Mouse (Mus musculus): ENCODE results near the gene Prrg1. TPM values are rescaled to one million over a fixed set of nuclear protein-coding genes. Genes with fewer than 3 reads are reported as not detected.
"Not testable (repeated sequence)": the region's sequence is repeated elsewhere in the genome, so short reads cannot be mapped to it uniquely, and the experiment has no call there.

Prrg1 gene
- total RNA-seq (2021), result 1 to 10 TPM; 2.4 to 3.2 TPM
- long read RNA-seq, experiment 1, partial matches to known transcripts, result 0 of 1 reads
- long read RNA-seq, experiment 1, other reads (novel, unspliced or antisense), result 1 of 1 reads
- long read RNA-seq, experiment 2, result 0 reads

DNA sequence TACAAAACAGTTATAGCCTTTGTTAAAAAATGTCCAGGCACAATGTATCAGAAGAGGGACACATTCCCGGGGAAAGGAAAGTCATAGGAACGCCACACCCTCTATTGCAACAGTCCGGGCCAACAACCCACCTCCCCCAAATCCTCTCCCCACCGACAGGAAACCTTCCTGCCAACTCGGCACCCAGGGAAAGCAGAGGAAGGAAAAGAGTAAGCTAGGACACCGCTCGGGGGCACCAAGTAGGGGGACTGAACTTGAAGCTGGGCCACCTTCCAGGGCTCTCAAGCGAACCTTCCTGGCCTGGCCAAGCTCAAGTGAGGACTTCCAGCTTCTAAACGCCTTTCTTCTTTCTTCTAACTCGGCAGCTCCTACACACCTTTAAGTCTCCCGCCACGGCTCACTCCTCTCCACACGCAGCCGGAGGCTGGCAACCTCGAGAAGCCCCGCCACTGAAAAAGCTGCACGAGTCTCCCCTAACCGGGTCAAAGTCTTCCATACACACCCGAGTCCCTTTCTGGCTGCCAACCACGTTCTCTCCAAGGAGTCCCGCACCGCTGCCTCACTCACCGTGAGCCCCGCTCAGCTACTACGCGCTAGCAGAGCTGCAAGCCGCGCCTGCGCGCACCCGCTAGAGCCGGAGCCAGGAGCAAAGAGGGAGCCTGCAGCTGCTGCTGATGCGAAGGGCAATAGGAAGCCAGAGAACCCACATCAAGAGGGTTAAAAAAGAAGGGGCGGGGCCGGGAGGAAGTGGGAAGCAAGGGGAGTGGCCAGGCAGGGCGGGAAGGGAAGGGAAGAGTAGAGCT lies at the start of gene Prrg1:
Gene Prrg1 (minus strand): TSS at position 695 of the 803 bp plus-strand sequence.
- DNase-seq (ENCODE audit: low spot score in 2 of 2), result peak; percentile 29 to 37

DNA sequence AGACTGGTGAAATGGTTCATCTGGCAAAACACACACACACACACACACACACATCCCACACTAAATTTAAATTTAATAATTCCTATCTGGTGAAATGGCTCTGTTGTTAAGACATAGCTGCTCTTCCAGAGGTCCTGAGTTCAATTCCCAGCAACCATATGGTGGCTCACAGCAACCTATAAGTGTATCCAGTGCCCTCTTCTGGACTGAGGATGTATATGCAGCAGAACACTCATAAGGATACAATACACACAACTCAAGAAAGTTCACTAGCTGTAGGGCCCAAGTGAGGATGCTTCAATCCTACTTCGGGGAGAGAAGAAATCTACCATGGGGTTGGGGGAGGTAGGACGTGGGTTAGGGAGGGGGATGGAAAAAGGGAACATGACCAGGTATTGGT lies 22.1 kb upstream of the Prrg1 start:
- DNase-seq (ENCODE audit: low spot score in 2 of 2), result no peak

DNA sequence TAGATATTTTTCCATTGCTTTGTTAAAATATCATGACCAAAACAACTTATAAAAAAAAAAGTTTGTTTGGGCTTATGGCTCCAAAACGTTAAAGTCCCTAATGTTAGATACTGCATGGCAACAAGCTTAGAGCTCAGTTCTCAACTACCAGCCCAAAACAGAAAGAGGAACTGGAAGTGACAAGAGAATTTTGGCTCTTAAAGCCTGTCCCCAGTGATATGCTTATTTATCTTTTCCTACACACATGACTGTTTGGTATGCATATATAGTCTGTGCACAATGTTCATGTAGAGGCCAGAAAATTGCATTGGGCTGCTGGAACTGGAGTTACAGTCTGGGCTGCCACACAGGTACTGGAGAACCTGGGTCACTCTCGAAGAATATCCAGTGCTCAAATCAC lies 9.4 kb upstream of the Prrg1 start:
- no peak for DNase-seq (ENCODE audit: low spot score in 2 of 2)

DNA sequence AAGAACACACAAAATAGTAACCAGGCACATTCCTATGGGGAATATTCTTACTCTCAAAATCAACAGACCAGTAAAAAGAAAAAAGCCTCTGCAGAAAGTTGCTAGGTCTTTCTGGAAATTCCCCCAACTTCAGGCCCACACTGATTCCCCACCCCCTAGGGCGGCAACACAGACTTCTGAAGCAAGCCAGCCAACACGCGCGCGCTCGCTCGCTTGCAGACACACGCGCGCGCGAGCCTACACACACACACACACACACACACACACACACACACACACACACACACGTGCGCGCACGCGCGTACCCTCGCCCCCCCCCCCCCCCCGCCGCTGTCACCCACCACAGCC lies 868 bp downstream of the Prrg1 start:
- DNase-seq (ENCODE audit: low spot score in 2 of 2), result peak; percentile 15 to 30

DNA sequence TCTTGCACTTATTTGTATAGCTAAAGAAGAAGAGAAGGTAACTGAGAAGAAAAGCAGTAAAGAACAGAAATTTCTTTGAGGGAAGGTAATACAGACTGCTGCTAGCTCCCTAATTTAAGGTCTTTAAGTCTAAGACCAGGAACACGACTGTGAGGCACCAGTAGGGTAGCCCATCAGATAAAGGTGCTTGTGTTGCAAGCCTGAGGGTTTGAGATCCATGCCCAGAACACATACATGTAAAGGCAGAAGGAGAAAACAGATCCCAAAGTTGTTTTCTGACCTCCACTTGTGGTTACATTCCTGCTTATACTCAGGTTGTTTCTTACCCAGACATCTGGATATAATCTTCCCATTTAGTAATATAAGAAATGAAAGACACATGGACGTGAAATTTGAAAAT lies 20.2 kb downstream of the Prrg1 start:
- DNase-seq (ENCODE audit: low spot score in 2 of 2), result no peak

DNA sequence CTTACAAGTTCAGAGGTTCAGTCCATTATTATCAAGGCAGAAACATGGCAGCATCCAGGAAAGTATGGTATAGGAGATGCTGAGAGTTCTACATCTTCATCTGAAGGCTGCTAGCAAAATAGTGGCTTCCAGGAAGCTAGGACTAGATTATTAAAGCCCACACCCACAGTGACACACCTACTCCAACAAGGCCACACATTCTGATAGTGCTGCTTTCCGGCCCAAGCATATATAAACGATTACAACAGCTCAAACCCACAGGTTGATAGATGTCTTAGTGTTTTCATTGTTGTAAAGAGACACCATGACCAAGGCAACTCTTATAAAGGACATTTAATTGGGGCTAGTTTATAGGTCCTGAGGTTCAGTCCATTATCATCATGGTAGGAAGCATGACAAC lies 30.3 kb downstream of the Prrg1 start:
- DNase-seq (ENCODE audit: low spot score in 2 of 2), result no peak

DNA sequence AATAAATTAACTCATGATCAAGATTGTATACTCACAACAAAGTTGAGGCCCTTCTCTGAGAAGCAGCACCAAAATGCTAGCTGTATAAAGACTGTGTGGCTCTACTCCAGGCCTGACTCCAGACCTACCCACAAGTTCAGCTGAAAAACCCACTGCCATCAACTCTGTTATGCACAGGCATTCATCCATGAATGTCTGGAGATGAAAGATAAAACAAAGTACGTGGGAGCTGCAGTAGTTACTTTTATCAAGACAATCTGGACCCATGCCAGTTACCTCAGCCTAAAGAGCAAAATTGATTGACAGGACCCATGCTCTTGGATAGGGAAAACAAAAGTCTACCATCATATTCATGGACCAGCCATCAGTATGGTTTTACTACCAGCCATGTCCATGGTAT lies 31.0 kb downstream of the Prrg1 start:
- no peak for DNase-seq (ENCODE audit: low spot score in 2 of 2)

DNA sequence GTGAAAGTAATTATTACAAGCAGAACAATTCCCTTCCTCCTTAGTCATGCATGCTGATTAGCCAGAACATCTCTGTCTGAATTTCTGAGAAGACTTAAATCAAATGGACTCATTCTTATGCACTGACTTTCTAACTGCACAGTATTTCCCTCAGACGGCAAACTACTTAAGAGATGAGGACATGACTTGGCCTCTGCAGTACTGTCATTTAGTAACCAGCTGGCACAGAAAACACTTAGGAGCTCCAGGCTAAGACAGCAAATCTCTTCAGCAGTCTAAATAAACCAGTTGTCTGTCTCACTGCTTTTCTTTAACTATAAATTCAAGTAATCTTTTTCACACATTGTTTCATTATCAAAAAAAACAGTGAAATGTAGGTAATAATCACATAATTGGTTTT lies 36.0 kb downstream of the Prrg1 start:
- no peak for DNase-seq (ENCODE audit: low spot score in 2 of 2)

DNA sequence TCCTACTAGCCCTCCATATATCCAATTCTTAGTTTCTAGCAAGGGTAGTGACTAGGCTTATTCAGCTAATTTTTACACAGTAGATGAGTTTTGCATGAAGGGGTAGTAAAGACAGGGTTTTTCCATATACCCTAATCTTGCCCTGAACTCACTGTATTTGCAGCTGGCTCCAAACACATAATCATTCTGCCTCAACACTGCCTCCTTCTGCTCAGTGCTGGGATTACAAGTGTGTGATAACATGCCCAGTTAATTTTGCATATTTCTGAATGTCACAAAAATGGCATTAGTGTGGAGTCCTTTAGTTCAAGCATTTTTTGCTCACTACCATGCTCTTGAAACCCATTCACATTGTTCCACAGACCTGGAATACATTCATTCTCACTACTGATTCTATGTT lies 44.0 kb downstream of the Prrg1 start:
- DNase-seq (ENCODE audit: low spot score in 2 of 2), result no peak

DNA sequence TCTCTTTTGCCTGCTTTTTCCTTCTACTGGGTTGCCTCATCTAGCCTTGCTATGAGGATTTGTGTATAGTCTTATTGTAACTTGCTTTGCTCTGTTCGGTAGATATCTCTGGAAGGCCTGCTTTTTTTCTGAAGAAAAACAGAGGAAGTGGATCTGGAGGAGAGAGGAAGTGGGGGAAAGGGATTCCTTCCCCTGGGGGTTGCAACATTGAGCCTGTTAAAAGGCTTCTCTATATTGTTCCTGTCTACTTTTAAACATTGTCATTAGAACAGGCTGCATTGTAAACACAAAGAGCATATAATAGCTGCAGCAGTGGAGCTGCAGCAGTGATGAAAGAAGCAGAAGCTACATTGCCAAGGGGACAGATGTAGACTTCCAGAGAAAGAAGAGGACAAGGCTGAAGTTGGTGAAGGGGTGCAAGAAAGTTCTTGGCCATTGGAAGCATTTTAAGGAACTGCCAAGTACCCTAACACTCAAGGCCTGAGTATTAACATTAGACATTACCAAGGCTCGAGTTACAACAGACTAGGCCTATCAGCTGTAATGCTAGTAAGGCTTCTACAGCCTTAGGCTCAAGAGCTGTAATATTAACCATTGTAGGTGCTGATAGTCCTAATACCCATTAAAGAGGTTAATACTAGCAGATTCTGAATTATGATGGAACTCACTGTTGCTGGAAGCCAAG lies 44.9 kb downstream of the Prrg1 start:
- no peak for DNase-seq (ENCODE audit: low spot score in 2 of 2)

DNA sequence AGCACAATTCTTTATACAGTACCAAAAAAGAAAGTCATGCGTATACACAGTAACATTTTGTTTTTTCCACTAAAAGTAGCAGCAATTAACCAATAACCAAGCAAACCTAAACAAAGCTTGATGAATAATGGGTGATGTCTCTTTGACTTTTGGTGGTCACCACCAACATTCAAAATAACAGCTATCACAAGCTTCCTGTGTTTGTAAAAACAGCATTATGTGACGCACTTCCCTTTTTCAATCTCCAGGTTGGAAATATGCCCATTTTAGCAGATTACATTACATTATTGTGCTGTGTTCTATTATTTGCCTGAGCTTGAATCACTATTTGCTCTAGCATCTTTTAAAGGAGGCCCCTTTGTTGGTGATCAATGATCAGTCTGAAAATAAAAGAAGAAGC lies 65.4 kb downstream of the Prrg1 start:
- no peak for DNase-seq (ENCODE audit: low spot score in 2 of 2)

DNA sequence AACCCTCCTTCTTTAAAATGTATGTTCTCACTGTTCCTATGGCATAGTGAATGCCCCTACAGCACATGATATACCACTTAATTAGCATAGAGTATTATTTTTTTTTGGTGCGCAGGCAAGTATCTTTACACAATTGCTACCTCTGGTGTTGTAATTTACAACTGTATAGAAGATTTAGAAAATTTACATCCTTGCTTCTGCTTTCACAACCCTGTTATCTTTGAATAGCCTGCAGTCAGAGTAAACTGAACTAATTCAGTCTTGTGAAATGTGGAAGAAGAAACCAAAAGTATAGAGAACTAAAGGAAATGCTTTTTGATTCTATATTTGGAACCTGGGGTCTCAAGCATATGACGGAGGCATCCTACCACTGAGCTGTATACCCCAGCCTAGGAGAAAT lies 100.7 kb downstream of the Prrg1 start:
- DNase-seq (ENCODE audit: low spot score in 2 of 2), result no peak

DNA sequence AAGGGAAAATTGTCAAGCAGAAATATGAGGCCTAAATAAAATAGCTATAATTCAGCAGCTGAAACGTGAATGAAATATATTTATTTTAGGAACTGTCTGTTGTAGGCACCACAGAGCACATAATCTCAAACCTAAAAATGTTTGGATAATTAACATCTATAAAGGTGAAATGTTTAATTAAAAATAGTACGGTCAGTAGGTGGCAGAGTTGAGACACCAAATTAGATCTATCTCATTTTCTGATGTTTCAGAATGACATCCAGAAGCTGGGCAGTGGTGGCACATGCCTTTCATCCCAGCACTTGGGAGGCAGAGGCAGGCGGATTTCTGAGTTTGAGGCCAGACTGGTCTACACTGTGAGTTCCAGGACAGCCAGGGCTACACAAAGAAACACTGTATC lies 104.0 kb downstream of the Prrg1 start:
- no peak for DNase-seq (ENCODE audit: low spot score in 2 of 2)

DNA sequence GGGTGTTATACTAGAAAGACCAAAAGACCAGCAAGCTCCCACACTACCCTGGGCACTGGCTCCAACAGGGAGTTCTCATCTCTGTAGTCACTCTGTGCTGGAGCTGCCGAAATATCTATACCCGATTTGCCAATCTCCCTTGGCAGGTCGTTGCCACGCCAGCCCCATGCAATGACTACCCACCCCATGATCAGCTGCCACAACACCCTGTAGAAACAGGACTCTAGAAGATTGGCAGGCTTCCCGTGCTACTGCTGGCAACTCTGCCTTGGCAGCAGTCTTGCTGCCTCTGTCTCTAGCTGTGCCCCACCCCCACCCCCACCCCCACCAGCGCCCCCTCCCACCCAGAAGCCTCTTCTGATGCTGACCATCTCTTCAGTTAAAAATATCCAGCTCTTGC lies 149.3 kb downstream of the Prrg1 start:
- no peak for DNase-seq (ENCODE audit: low spot score in 2 of 2)

DNA sequence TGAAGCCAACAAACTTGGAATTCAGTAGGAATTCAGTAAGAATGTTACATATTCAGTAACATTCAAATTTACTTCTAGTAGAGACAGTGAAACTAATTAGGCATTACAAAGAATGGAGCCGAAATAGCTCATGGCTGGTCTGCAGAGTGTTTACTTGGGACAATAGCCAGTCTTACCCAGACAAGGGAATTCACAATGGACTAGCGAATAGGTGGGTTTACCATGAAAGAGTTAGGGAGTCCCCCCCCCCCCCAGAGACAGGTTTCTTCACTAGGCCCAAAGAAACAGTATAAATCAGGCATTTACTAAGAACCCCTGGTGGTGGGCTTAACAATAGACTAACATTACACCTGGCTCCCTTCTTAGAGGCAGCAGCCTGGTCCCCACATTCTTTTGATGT lies 180.3 kb downstream of the Prrg1 start:
- DNase-seq (ENCODE audit: low spot score in 2 of 2), result not testable (repeated sequence)

Other genes starting within 250 kb of the Prrg1 start
- gene 4930480E11Rik, start 214.3 kb downstream of the Prrg1 start, total RNA-seq (2021), result not detected
- gene Fam47c, start 153.9 kb upstream of the Prrg1 start, total RNA-seq (2021), result not detected

Measured in adrenal gland, adult 18-20 months (tissue).